Mouse (Mus musculus) layer of hippocampus, adult 2 months (tissue): ENCODE results near the gene Opcml. TPM values are rescaled to one million over a fixed set of nuclear protein-coding genes. Genes with fewer than 3 reads are reported as not detected.

ENCODE experiments used
- DNase-seq, 2 experiments: peaks; one replicate each; pipeline ENCODE4 v3.0.0; 2022; ENCODE audit warnings: low spot score in 2 of 2
- H3K27ac ChIP-seq: fragments of 200-600 bp; 2 replicates; pipeline ENCODE4 v1.8.1; 2022
- H3K4me3 ChIP-seq: fragments of 200-600 bp; 2 replicates; pipeline ENCODE4 v1.8.1; 2022; ENCODE audit warnings: mild to moderate bottlenecking
- CTCF ChIP-seq: fragments of 200-600 bp; conservative IDR thresholded peaks from 2 replicates; pipeline ENCODE4 v1.8.1; 2022; ENCODE audit warnings: antibody characterized with exemption, mild to moderate bottlenecking, moderate library complexity
- total RNA-seq, 2 experiments: library from RNA; stranded (reverse); gene quantifications; 2 replicates each; pipeline ENCODE4 v1.2.3; 2021

The Opcml gene
- total RNA-seq, 2 experiments from 2014 or later: 252 to 259 TPM

GRCm38 (mm10) chr9:28474586-28474985 is 684.0 kb downstream of the Opcml start:
- H3K4me3 ChIP-seq: no peak overlapping the region
- H3K27ac ChIP-seq: no peak overlapping the region
- DNase-seq: peak; percentile 14 to 21
- TF ChIP-seq CTCF: no peak

- H3K4me3 ChIP-seq: no peak overlapping the region
- no peak overlapping the region for H3K27ac ChIP-seq
- no peak for DNase-seq
- no peak for TF ChIP-seq CTCF
Observed at GRCm38 (mm10) chr9:28481261-28481660, 690.7 kb downstream of the Opcml start.

- H3K4me3 ChIP-seq: no peak overlapping the region
- TF ChIP-seq CTCF: no peak
- no peak overlapping the region for H3K27ac ChIP-seq
- no peak for DNase-seq
Observed at GRCm38 (mm10) chr9:28488499-28488898, 697.9 kb downstream of the Opcml start.

- no peak for DNase-seq
- Histone ChIP-seq H3K4me3 (no peak overlapping the region), H3K27ac (no peak overlapping the region)
- no peak for TF ChIP-seq CTCF
Observed at GRCm38 (mm10) chr9:28489828-28490227, 699.3 kb downstream of the Opcml start.

GRCm38 (mm10) chr9:28490410-28490809 is 699.8 kb downstream of the Opcml start:
- Histone ChIP-seq H3K4me3 (no peak overlapping the region), H3K27ac (no peak overlapping the region)
- no peak for DNase-seq
- no peak for TF ChIP-seq CTCF

GRCm38 (mm10) chr9:28499841-28500794 is 709.5 kb downstream of the Opcml start:
- Histone ChIP-seq H3K27ac (0 out of 2 replicates have a peak overlapping the region, but pooled peaks have one; percentile 36), H3K4me3 (no peak overlapping the region)
- TF ChIP-seq CTCF: peak; percentile 55
- peak in 1 of 2 experiments; percentile 22 for DNase-seq

- Histone ChIP-seq H3K27ac (no peak overlapping the region), H3K4me3 (no peak overlapping the region)
- TF ChIP-seq CTCF: no peak
- DNase-seq: no peak
Observed at GRCm38 (mm10) chr9:28513905-28514304, 723.3 kb downstream of the Opcml start.

GRCm38 (mm10) chr9:28533191-28533590 is 742.6 kb downstream of the Opcml start:
- no peak for DNase-seq

GRCm38 (mm10) chr9:28535006-28535405 is 744.4 kb downstream of the Opcml start:
- Histone ChIP-seq H3K27ac (no peak overlapping the region), H3K4me3 (no peak overlapping the region)
- TF ChIP-seq CTCF: no peak
- no peak for DNase-seq

More at GRCm38 (mm10) chr9:28533191-28533590, 742.6 kb downstream of the Opcml start:
- H3K27ac ChIP-seq: no peak overlapping the region
- no peak overlapping the region for H3K4me3 ChIP-seq
- TF ChIP-seq CTCF: no peak

- TF ChIP-seq CTCF: no peak
- Histone ChIP-seq H3K4me3 (no peak overlapping the region), H3K27ac (no peak overlapping the region)
- DNase-seq: no peak
Observed at GRCm38 (mm10) chr9:28536637-28537036, 746.1 kb downstream of the Opcml start.

GRCm38 (mm10) chr9:28548189-28548588 is 757.6 kb downstream of the Opcml start:
- H3K27ac ChIP-seq: no peak overlapping the region
- H3K4me3 ChIP-seq: no peak overlapping the region
- no peak for DNase-seq
- no peak for TF ChIP-seq CTCF

- no peak overlapping the region for H3K4me3 ChIP-seq
- TF ChIP-seq CTCF: no peak
- H3K27ac ChIP-seq: no peak overlapping the region
- no peak for DNase-seq
Observed at GRCm38 (mm10) chr9:28552387-28553182, 762.0 kb downstream of the Opcml start.

GRCm38 (mm10) chr9:28558628-28559027 is 768.1 kb downstream of the Opcml start:
- H3K4me3 ChIP-seq: no peak overlapping the region
- no peak overlapping the region for H3K27ac ChIP-seq
- DNase-seq: no peak
- TF ChIP-seq CTCF: no peak
